Mouse (Mus musculus) regulatory T cell (primary cell): ENCODE data around the gene Hibch.
"Not testable (repeated sequence)": the region's sequence is repeated elsewhere in the genome, so short reads cannot be mapped to it uniquely, and the experiment has no call there.

Source experiments
- in situ Hi-C: fragments of 300-600 bp; cut with MboI, MseI; formaldehyde crosslinking; loops from one replicate; pipeline ENCODE4 v1.15.1; 2025; ENCODE audit warnings: high pct_unique_total_duplicates

The Hibch gene

DNA sequence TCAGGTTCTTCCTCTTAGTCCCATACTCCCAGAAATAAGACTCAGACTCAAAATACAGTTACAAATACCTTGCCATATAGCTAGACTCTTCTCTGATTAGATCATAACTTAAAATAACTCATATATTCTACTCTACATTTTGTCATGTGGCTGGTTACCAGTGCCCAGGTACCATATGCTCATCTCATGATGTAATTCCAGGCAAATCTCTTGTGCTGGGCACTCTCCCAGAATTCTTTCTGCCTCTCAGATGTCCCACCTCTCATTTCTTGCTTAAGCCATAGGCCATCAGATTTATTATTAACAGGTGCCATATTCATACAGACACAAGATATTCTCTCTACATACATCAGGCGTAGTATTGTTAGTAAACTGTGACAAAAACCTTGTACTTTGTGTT, 23.1 kb downstream of the Hibch start:
- in situ Hi-C loops = no loop called here

- in situ Hi-C loops = no loop called here
Observed at GRCm38 (mm10) chr1:52884208-52884607, 39.5 kb downstream of the Hibch start.

GRCm38 (mm10) chr1:52909783-52910182, 65.1 kb downstream of the Hibch start:
- in situ Hi-C loops = no loop called here

DNA sequence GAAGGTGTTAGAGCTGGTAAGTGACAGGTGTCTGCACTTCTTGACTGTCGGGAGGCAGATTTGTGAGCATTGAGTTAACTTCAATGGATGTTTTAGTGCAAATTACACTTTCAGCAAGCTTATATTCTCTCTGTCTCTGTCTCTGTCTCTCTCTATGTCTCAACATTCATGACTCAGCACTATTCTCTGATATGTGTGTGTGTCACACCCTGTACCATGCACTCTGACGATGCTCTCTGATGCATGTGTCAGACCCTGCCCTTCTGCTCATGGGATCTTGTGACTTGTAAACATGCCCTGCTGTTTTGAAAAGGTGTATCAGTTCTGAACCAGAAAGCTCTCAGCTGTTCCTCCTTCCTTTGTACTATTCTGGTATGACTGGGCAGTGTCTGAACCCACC, 71.9 kb downstream of the Hibch start:
- in situ Hi-C loops = loop anchor here (5.0 kb wide), 1 partner anchor 44 kb away; no protein-coding TSS in a partner anchor

- in situ Hi-C loops = loop anchor here (5.0 kb wide), 1 partner anchor 47 kb away; no protein-coding TSS in a partner anchor
Observed at GRCm38 (mm10) chr1:52918897-52919296, 74.2 kb downstream of the Hibch start.

GRCm38 (mm10) chr1:52924482-52924881, 79.8 kb downstream of the Hibch start:
- in situ Hi-C loops = not testable (repeated sequence)

- in situ Hi-C loops = no loop called here
Observed at GRCm38 (mm10) chr1:52934494-52934893, 89.8 kb downstream of the Hibch start.

GRCm38 (mm10) chr1:52939021-52939420, 94.3 kb downstream of the Hibch start:
- in situ Hi-C loops = no loop called here

DNA sequence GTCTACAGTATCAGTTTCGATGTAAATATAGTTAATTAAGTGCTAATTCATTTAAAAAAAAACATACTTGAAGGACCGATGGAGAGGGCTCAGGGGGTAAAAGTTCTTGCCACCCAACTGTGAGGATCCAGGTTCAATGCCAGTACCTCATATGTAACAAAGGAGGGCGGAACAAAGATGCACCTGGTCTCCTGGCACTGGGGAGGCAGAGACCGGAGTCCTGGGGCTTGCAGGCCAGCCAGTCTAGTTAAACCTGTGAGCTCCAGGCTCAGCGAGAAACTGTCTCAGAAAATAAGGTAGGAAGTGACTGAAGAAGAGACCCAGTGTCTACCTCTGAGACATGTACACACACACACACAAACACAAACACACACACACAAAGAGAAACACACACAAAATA, 103.2 kb downstream of the Hibch start:
- in situ Hi-C loops = no loop called here

GRCm38 (mm10) chr1:52951146-52951868, 106.6 kb downstream of the Hibch start:
- in situ Hi-C loops = loop anchor here (10.0 kb wide), 2 partner anchors 307 to 403 kb away; partner anchors contain the start of genes Asdurf, Asnsd1 and Gm28551

- in situ Hi-C loops = loop anchor here (10.0 kb wide), 2 partner anchors 307 to 403 kb away; partner anchors contain the start of genes Asdurf, Asnsd1 and Gm28551
Observed at GRCm38 (mm10) chr1:52952143-52952542, 107.4 kb downstream of the Hibch start.

- in situ Hi-C loops = loop anchor here (10.0 kb wide), 2 partner anchors 308 to 402 kb away; partner anchors contain the start of genes Asdurf, Asnsd1 and Gm28551
Observed at GRCm38 (mm10) chr1:52952551-52953397, 108.0 kb downstream of the Hibch start.

DNA sequence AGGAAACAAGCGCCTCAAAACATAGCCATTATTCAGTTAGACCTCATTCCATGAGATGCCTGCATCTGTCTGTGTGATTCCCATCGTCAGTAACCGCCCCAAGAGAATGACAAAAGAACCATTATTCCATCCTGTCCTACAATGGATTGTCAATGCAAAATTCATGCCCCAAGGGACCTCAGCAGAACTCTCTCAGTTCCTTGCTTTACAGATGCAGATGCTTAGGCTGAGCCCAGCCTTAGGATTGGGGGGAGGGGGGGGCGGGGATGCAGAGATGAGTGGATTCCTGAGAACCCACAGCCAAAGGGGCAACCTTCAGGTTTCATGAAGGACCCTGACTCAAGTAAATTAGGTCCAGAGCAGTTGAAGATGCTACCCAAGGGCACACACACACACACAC, 108.8 kb downstream of the Hibch start:
- in situ Hi-C loops = loop anchor here (10.0 kb wide), 2 partner anchors 309 to 401 kb away; partner anchors contain the start of genes Asdurf, Asnsd1 and Gm28551

- in situ Hi-C loops = loop anchor here (10.0 kb wide), 2 partner anchors 310 to 400 kb away; partner anchors contain the start of genes Asdurf, Asnsd1 and Gm28551
Observed at GRCm38 (mm10) chr1:52954456-52954855, 109.7 kb downstream of the Hibch start.

DNA sequence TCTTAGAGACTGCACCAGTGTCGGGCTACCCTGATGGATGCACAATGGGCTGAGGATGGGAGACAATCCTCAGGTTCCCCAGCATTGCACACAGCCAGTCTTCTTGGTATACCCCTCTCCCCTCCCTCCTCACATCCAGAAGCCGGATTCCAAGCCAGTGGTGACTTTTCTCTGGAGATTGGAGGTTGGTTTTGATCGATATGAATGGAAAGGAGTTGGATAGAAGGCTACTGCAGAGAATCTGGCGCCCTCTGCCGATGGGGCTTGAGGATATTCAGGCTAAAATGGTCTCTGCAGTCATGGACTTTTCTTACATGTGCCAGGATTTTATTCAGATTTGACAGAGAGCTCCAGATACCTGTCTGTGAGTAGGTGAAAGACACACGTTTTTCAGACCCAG, 110.4 kb downstream of the Hibch start:
- in situ Hi-C loops = loop anchor here (10.0 kb wide), 2 partner anchors 310 to 400 kb away; partner anchors contain the start of genes Asdurf, Asnsd1 and Gm28551

DNA sequence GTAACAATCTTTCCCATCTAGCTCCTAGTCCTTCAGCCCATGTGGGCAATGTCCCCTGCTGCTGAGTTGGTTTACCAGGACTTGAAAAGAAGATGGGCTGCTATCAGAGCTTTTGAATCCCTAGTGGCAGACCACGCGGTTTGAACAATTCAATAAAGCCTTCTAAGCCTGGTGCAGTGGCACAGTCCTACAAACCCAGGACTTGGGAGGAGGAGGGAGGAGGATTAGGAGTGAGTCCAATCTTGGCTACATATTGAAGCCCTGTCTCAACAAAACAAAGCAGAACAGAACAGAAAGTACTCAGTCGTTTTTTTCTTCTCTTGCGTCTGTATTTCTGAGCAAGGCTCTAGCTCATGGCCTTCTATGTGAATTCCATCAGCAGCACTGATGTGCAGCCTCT, 112.0 kb downstream of the Hibch start:
- in situ Hi-C loops = loop anchor here (10.0 kb wide), 2 partner anchors 312 to 398 kb away; partner anchors contain the start of genes Asdurf, Asnsd1 and Gm28551

GRCm38 (mm10) chr1:52960191-52960590, 115.5 kb downstream of the Hibch start:
- in situ Hi-C loops = no loop called here

GRCm38 (mm10) chr1:52963097-52963496, 118.4 kb downstream of the Hibch start:
- in situ Hi-C loops = no loop called here

DNA sequence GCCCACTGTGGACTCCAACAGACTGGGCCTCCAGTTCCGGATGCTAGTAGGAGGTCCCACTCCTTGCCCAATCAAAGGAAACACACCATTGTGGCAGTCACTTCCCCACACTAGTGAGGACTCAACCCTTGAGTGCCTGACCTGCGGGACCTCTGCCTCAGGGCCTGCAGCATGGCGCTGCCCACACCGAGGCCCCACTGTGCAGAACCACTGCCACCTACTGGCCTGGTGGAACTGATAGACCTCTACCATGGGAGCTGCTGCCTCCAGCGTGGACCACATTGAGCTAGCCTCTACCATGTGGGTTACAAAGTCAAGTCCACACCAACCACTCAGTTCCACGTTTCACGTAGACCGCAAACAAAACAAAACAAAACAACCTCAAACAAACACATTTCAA, 119.9 kb downstream of the Hibch start:
- in situ Hi-C loops = no loop called here
